Mouse (Mus musculus): ENCODE measurements around the gene Snx30. TPM values are rescaled to one million over a fixed set of nuclear protein-coding genes. Genes with fewer than 3 reads are reported as not detected.
A peak's percentile ranks its signal among the peaks of the same experiment; 100 is the strongest.

The Snx30 gene
- total and polyA plus RNA-seq, 2 experiments from 2014 or later = 21.7 to 39.6 TPM

DNA sequence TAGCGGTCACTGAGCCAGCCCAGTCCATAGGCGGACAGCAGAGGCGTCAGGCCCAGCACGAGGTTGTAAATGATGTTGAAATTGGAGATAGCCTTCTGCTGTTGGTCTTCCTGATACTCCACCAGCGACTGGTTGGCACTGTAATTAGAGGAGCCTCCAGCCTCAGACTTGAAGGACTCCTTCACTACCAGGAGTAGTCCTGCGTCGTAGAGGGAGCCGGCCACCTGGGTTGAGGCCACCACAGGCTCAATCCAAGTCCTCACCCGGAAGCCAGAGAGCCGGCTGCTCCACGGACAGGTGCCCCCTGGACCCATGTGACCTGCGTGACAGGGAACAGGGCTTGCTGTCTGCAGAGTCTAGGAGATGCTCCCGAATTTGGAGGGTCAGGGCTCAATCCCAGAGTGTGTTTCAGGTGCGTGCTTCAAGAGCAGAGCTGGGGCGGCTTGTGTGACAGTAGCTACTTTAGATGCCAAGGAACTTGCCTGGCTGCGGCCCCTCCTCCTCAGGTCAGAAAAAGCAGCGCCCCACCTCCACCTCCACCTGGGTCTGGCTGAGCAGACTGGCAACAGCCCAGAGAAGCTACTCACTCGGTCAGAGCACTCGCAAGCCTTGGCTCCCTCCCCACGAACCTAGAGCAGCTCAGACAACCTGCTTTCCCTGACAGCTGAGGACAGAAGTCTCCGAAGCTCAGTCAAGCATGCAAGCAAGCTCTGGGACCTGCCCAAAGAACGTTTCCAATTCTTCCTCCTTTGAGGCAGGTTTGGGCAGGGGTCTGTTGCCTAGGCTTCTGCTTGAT is 109.2 kb downstream of the Snx30 start, which contains the start of gene Slc46a2:
TSS of gene Slc46a2 (minus strand) at position 449 of the 796 bp plus-strand sequence.
- 18% methylated on average over 22 of the region's 22 CpGs for WGBS
- Histone ChIP-seq H3K27me3 (ENCODE audit: insufficient read depth, low read length) (no peaks in the 10 kb centered on the region), H3K4me2 (ENCODE audit: low read depth, low read length, poor library complexity, severe bottlenecking) (no peak within 1 kb of the TSS), H3K4me3 (ENCODE audit: low read depth, low read length) (no peak within 1 kb of the TSS), H3K27ac (ENCODE audit: low read depth, low read length) (no peak within 1 kb of the TSS), H3K9ac (replicated peaks; ENCODE audit: low read length, poor library complexity, severe bottlenecking) (no peak within 1 kb of the TSS), H3K9me3 (ENCODE audit: low read length) (no peaks in the 10 kb centered on the region), H3K4me1 (ENCODE audit: insufficient read depth, low read length) (no peaks in the 10 kb centered on the region), H3K36me3 (ENCODE audit: insufficient read depth, low read length) (no peaks in the 10 kb centered on the region)
- no peak for TF ChIP-seq CTCF (IDR thresholded peaks at IDR 0.05)
- DNase-seq (ENCODE audit: low spot score) (no peak), ATAC-seq (ENCODE audit: low FRiP score) (no peak)

DNA sequence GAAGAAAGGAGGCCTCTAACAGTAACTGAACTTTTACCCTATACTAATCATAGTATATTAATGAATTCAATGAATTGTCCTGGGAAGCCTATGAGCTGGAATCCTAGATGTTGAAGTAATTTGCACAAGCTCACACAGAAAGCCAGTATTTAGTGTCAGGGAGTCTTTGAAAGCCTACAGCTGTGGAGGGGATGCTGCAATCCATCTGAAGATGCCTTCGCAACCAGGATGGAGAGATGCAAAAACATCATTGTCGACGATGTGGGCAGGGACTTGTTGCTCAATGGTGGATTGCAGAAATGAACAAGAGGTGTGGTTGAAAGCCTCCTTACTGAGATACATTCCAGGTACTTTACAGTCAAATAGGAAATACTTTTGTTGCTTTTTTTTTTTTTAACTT is 112.3 kb downstream of the Snx30 start:
- DNase-seq (ENCODE audit: low spot score) (no peak), ATAC-seq (ENCODE audit: low FRiP score) (no peak)
- no peak overlapping the region for H3K4me3 ChIP-seq (ENCODE audit: low read depth, low read length)
- H3K27ac ChIP-seq (ENCODE audit: low read depth, low read length) = no peak overlapping the region
- H3K9ac ChIP-seq (replicated peaks; ENCODE audit: low read length, poor library complexity, severe bottlenecking) = no peak overlapping the region
- H3K4me1 ChIP-seq (ENCODE audit: insufficient read depth, low read length) = no peaks in the 10 kb centered on the region
- TF ChIP-seq CTCF (IDR thresholded peaks at IDR 0.05) = no peak
- 92% methylated on average over 3 of the region's 3 CpGs for WGBS
- H3K27me3 ChIP-seq (ENCODE audit: insufficient read depth, low read length) = no peaks in the 10 kb centered on the region
- H3K4me2 ChIP-seq (ENCODE audit: low read depth, low read length, poor library complexity, severe bottlenecking) = no peak overlapping the region
- no peaks in the 10 kb centered on the region for H3K36me3 ChIP-seq (ENCODE audit: insufficient read depth, low read length)
- H3K9me3 ChIP-seq (ENCODE audit: low read length) = no peaks in the 10 kb centered on the region

DNA sequence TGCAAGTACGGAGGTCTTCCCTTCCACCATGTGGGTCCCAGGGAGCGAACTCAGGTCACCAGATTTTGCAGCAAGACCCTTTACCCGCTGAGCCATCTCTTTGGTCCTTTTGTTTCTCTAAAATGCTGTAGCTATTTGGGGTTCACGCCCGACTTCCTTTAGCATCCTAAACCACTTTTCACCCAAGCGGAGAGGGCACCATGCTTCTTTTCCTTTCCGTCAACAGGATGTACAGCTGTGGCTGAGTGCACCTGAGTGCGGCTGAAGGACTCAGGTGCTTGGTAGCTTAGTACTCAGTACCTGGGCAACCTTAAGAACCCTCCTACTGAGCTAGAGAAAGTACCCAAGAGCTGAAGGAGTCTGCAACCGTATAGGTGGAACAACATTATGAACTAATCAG is 119.4 kb downstream of the Snx30 start:
- no peak overlapping the region for H3K4me2 ChIP-seq (ENCODE audit: low read depth, low read length, poor library complexity, severe bottlenecking)
- no peak overlapping the region for H3K4me3 ChIP-seq (ENCODE audit: low read depth, low read length)
- 81% methylated on average over 9 of the region's 9 CpGs for WGBS
- no peak for TF ChIP-seq CTCF (IDR thresholded peaks at IDR 0.05)
- no peak overlapping the region for H3K9ac ChIP-seq (replicated peaks; ENCODE audit: low read length, poor library complexity, severe bottlenecking)
- no peaks in the 10 kb centered on the region for H3K9me3 ChIP-seq (ENCODE audit: low read length)
- no peak overlapping the region for H3K27ac ChIP-seq (ENCODE audit: low read depth, low read length)
- DNase-seq (ENCODE audit: low spot score) (no peak), ATAC-seq (ENCODE audit: low FRiP score) (no peak)
- H3K4me1 ChIP-seq (ENCODE audit: insufficient read depth, low read length) = no peaks in the 10 kb centered on the region
- no peaks in the 10 kb centered on the region for H3K36me3 ChIP-seq (ENCODE audit: insufficient read depth, low read length)
- H3K27me3 ChIP-seq (ENCODE audit: insufficient read depth, low read length) = no peaks in the 10 kb centered on the region

DNA sequence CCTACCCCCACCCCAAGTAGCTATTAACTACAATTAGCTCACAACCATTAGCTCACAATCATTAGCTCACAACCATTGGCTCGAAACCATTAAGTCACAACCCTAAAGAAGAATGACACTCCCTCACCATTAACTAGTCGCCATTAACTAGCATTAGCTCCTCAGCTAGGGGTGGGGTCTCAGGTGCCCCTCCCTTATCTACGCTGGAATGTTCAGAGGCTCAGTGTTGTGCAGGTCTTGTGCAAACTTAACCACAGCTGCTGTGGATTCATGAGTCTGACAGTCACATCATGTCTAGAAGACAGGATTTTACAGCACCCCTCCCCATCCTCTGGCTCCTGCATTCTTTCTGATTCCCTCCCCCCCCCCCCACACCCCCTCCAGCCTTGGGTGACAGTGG is 122.0 kb downstream of the Snx30 start:
- TF ChIP-seq CTCF (IDR thresholded peaks at IDR 0.05) = no peak
- H3K9ac ChIP-seq (replicated peaks; ENCODE audit: low read length, poor library complexity, severe bottlenecking) = no peak overlapping the region
- H3K4me3 ChIP-seq (ENCODE audit: low read depth, low read length) = no peak overlapping the region
- H3K4me1 ChIP-seq (ENCODE audit: insufficient read depth, low read length) = no peaks in the 10 kb centered on the region
- no peaks in the 10 kb centered on the region for H3K27me3 ChIP-seq (ENCODE audit: insufficient read depth, low read length)
- DNase-seq (ENCODE audit: low spot score) = no peak
- no peak overlapping the region for H3K27ac ChIP-seq (ENCODE audit: low read depth, low read length)
- H3K36me3 ChIP-seq (ENCODE audit: insufficient read depth, low read length) = no peaks in the 10 kb centered on the region
- no peak for ATAC-seq (ENCODE audit: low FRiP score)
- H3K9me3 ChIP-seq (ENCODE audit: low read length) = no peaks in the 10 kb centered on the region
- 94% methylated on average over 3 of the region's 3 CpGs for WGBS
- no peak overlapping the region for H3K4me2 ChIP-seq (ENCODE audit: low read depth, low read length, poor library complexity, severe bottlenecking)

DNA sequence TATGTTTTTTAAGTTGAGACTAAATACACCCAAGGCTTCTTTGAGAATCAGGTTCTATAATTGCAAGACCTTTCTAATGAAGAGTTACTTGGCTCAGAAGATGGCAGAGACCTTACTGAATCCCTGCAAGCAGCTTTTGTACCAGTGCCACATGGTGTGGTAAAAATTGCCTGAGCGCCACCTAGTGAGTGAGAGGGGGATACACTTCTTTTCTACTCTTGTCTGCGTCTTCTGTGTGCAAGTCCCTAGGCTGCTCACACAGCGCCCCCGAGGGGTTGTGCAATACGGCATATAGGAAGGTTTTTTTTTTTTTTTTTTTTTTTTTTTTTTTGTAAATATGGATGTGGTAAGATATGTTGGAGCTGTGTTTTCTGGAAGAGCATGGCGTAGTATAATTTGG is 122.7 kb downstream of the Snx30 start:
- no peaks in the 10 kb centered on the region for H3K27me3 ChIP-seq (ENCODE audit: insufficient read depth, low read length)
- no peak overlapping the region for H3K4me3 ChIP-seq (ENCODE audit: low read depth, low read length)
- DNase-seq (ENCODE audit: low spot score) (peak; percentile 77), ATAC-seq (ENCODE audit: low FRiP score) (no peak)
- no peaks in the 10 kb centered on the region for H3K36me3 ChIP-seq (ENCODE audit: insufficient read depth, low read length)
- TF ChIP-seq CTCF (IDR thresholded peaks at IDR 0.05) = peak; percentile 69
- H3K4me2 ChIP-seq (ENCODE audit: low read depth, low read length, poor library complexity, severe bottlenecking) = no peak overlapping the region
- 23% methylated on average over 6 of the region's 6 CpGs for WGBS
- H3K4me1 ChIP-seq (ENCODE audit: insufficient read depth, low read length) = no peaks in the 10 kb centered on the region
- no peaks in the 10 kb centered on the region for H3K9me3 ChIP-seq (ENCODE audit: low read length)
- no peak overlapping the region for H3K9ac ChIP-seq (replicated peaks; ENCODE audit: low read length, poor library complexity, severe bottlenecking)
- H3K27ac ChIP-seq (ENCODE audit: low read depth, low read length) = no peak overlapping the region

DNA sequence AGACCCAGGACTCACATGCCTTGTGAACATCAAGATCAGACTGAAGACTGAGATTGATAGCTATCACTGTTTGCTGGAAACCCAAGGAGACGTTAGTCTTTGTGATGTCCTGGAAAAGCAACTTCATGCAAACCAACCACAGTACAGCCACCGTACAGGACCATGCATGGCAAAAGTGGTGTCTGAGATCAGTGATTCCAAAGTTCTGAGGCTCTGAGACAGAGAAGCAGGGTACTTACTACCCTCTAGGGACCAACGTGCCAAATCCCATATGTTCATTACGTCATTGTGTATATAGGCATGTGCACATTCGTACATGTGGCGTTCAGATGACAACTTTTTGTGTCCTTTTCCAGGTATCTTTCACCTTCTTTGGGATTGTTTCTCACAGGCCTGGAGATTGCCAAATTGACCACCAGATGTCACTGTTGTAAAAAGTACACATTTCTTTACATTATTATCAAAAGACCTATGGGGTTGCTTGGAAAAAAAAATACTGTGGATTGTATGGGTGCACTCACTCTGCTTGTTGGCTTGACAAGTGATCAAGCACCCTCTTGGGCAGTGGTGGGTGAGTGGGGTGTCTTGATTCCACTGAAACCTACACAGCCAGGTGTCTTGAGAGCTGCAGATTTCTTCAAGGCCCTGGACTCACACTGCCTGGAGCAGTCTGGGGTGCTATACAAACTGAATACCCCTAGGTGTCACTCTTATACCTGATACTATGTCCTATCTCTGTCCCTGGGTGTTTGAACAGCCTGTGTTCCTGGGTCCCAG is 127.1 kb downstream of the Snx30 start:
- ATAC-seq (ENCODE audit: low FRiP score) = peak; percentile 90
- H3K4me2 ChIP-seq (ENCODE audit: low read depth, low read length, poor library complexity, severe bottlenecking) = no peak overlapping the region
- TF ChIP-seq CTCF (IDR thresholded peaks at IDR 0.05) = peak; percentile 70
- H3K27me3 ChIP-seq (ENCODE audit: insufficient read depth, low read length) = no peaks in the 10 kb centered on the region
- no peaks in the 10 kb centered on the region for H3K36me3 ChIP-seq (ENCODE audit: insufficient read depth, low read length)
- H3K9me3 ChIP-seq (ENCODE audit: low read length) = no peaks in the 10 kb centered on the region
- 62% methylated on average over 6 of the region's 6 CpGs for WGBS
- H3K27ac ChIP-seq (ENCODE audit: low read depth, low read length) = no peak overlapping the region
- no peak overlapping the region for H3K4me3 ChIP-seq (ENCODE audit: low read depth, low read length)
- H3K9ac ChIP-seq (replicated peaks; ENCODE audit: low read length, poor library complexity, severe bottlenecking) = no peak overlapping the region
- no peaks in the 10 kb centered on the region for H3K4me1 ChIP-seq (ENCODE audit: insufficient read depth, low read length)
- DNase-seq (ENCODE audit: low spot score) = peak; percentile 70

All from midbrain, postnatal 0 days (tissue).